Mouse (Mus musculus): ENCODE measurements around the gene Dhrs7.

- no peak for TF ChIP-seq POLR2A (IDR thresholded peaks at IDR 0.05; ENCODE audit: low read depth, low read length)
- TF ChIP-seq CTCF (IDR thresholded peaks at IDR 0.05; ENCODE audit: extremely low read depth, insufficient read length, insufficient replicate concordance, low read depth, low read length) = no peak
These were observed 39.4 kb upstream of the Dhrs7 start for GRCm38 (mm10) chr12:72704068-72704467.
